Mouse (Mus musculus) hindbrain, postnatal 0 days (tissue): ENCODE data around the gene Igsf11. TPM values are rescaled to one million over a fixed set of nuclear protein-coding genes. Genes with fewer than 3 reads are reported as not detected.

Experiments
- ATAC-seq: fragments of 200-750 bp; cut with Nextera tagmentation; 2 replicates; pipeline ENCODE4 v1.8.0; 2017; ENCODE audit warnings: mild to moderate bottlenecking, moderate TSS enrichment, moderate library complexity
- DNase-seq: peaks from one replicate; pipeline ENCODE4 v3.0.0-alpha.2; 2015; ENCODE audit warnings: low spot score
- H3K27ac ChIP-seq: fragments of 300-500 bp; sonication (generic); 2 replicates; pipeline ENCODE4 v1.5.1; 2014; ENCODE audit warnings: mild to moderate bottlenecking
- H3K27me3 ChIP-seq: fragments of 300-500 bp; sonication (generic); 2 replicates; pipeline ENCODE4 v1.6.1; 2014; ENCODE audit warnings: low read length, mixed read lengths; ENCODE audit not compliant: insufficient read depth
- H3K36me3 ChIP-seq: fragments of 300-500 bp; sonication (generic); 2 replicates; pipeline ENCODE4 v1.6.1; 2014; ENCODE audit warnings: low read length, mixed read lengths; ENCODE audit not compliant: insufficient read depth
- H3K4me1 ChIP-seq: fragments of 300-500 bp; sonication (generic); 2 replicates; pipeline ENCODE4 v1.6.1; 2014; ENCODE audit warnings: antibody characterized with exemption, low read length, mixed read lengths; ENCODE audit not compliant: insufficient read depth
- H3K4me2 ChIP-seq: fragments of 300-500 bp; sonication (generic); 2 replicates; pipeline ENCODE4 v1.6.1; 2014; ENCODE audit warnings: low read depth, mild to moderate bottlenecking, low read length, moderate library complexity, mixed read lengths
- H3K4me3 ChIP-seq: fragments of 300-500 bp; sonication (generic); 2 replicates; pipeline ENCODE4 v1.5.1; 2014; ENCODE audit warnings: low read length
- H3K9ac ChIP-seq: fragments of 300-500 bp; sonication (generic); replicated peaks from 2 replicates; pipeline ENCODE4 v1.6.1; 2014; ENCODE audit warnings: mild to moderate bottlenecking, low read length, moderate library complexity, mixed read lengths
- H3K9me3 ChIP-seq: fragments of 300-500 bp; sonication (generic); 2 replicates; pipeline ENCODE4 v1.6.1; 2016; ENCODE audit warnings: low read length, mixed read lengths
- CTCF ChIP-seq: IDR thresholded peaks from 2 replicates; pipeline ENCODE4 v1.5.1; 2016; ENCODE audit warnings: antibody characterized with exemption, control low read depth, low read depth
- WGBS: fragments of 180-500 bp; shearing (Covaris S2); extraction: QIAGEN DNeasy Blood & Tissue Kit; methylation state at CpG from one replicate; pipeline ENCODE4 v1.1.7; 2014; 5-methylcytosine and 5-hydroxymethylcytosine counted together
- polyA plus RNA-seq: library from polyadenylated mRNA; unstranded; fragments of >200 nt; fragmentation: Nextera tagmentation; extraction: Ambion mirVana; gene quantifications from 2 replicates; pipeline ENCODE4 v1.2.1, GENCODE M21; 2015
- total RNA-seq: library from RNA; depleted of rRNA; stranded (reverse); fragments of >200 nt; gene quantifications from 2 replicates; pipeline ENCODE4 v1.2.3, GENCODE M21; 2014

Gene Igsf11
- total and polyA plus RNA-seq, 2 experiments from 2014 or later: 4.9 to 24.5 TPM

GRCm38 (mm10) chr16:38900024-38900423 is 7.6 kb downstream of the Igsf11 start:
- Histone ChIP-seq H3K9ac (no peak overlapping the region), H3K9me3 (no peaks in the 10 kb centered on the region), H3K4me3 (no peak overlapping the region), H3K36me3 (no peaks in the 10 kb centered on the region), H3K4me1 (no peaks in the 10 kb centered on the region), H3K27me3 (no peaks in the 10 kb centered on the region), H3K4me2 (no peak overlapping the region), H3K27ac (no peak overlapping the region)
- DNase-seq: no peak
- no peak for TF ChIP-seq CTCF
- WGBS: 93% methylated on average over 1 of the region's 1 CpGs
- ATAC-seq: no peak

- peak overlapping the region; percentile 77 for H3K4me3 ChIP-seq
- no peaks in the 10 kb centered on the region for H3K9me3 ChIP-seq
- peak overlapping the region; percentile 68 for H3K9ac ChIP-seq
- H3K27ac ChIP-seq: peak overlapping the region; percentile 72
- DNase-seq: peak; percentile 92
- H3K27me3 ChIP-seq: no peaks in the 10 kb centered on the region
- no peaks in the 10 kb centered on the region for H3K4me1 ChIP-seq
- no peaks in the 10 kb centered on the region for H3K36me3 ChIP-seq
- TF ChIP-seq CTCF: peak; percentile 94
- ATAC-seq: peak; percentile 96
- peak overlapping the region; percentile 79 for H3K4me2 ChIP-seq
- under 1% methylated on average over 56 of the region's 71 CpGs for WGBS
Measured at GRCm38 (mm10) chr16:38902111-38902778, 9.8 kb downstream of the Igsf11 start.

GRCm38 (mm10) chr16:38903020-38903419 is 10.5 kb downstream of the Igsf11 start:
- no peak for DNase-seq
- WGBS: 31% methylated on average over 4 of the region's 4 CpGs

GRCm38 (mm10) chr16:38904202-38904601 is 11.7 kb downstream of the Igsf11 start:
- Histone ChIP-seq H3K4me2 (peak overlapping the region; percentile 79), H3K9me3 (no peaks in the 10 kb centered on the region), H3K27me3 (no peaks in the 10 kb centered on the region), H3K27ac (no peak overlapping the region), H3K36me3 (no peaks in the 10 kb centered on the region), H3K4me3 (peak overlapping the region; percentile 77; the same call in 1 of the 2 replicates), H3K9ac (no peak overlapping the region), H3K4me1 (no peaks in the 10 kb centered on the region)
- no peak for ATAC-seq
- peak; percentile 27 for DNase-seq
- TF ChIP-seq CTCF: no peak
- WGBS: 55% methylated on average over 9 of the region's 9 CpGs

More at GRCm38 (mm10) chr16:38903020-38903419, 10.5 kb downstream of the Igsf11 start:
- H3K4me3 ChIP-seq: peak overlapping the region; percentile 77
- no peak overlapping the region; the same call in 1 of the 2 replicates for H3K27ac ChIP-seq
- H3K9me3 ChIP-seq: no peaks in the 10 kb centered on the region
- no peaks in the 10 kb centered on the region for H3K36me3 ChIP-seq
- H3K4me1 ChIP-seq: no peaks in the 10 kb centered on the region
- TF ChIP-seq CTCF: no peak
- H3K27me3 ChIP-seq: no peaks in the 10 kb centered on the region
- H3K4me2 ChIP-seq: peak overlapping the region; percentile 79
- no peak overlapping the region for H3K9ac ChIP-seq
- no peak for ATAC-seq

- H3K9ac ChIP-seq: no peak overlapping the region
- H3K27me3 ChIP-seq: no peaks in the 10 kb centered on the region
- H3K9me3 ChIP-seq: no peaks in the 10 kb centered on the region
- DNase-seq (peak; percentile 57), ATAC-seq (peak; percentile 48; the same call in 1 of the 2 replicates)
- WGBS: 49% methylated on average over 10 of the region's 10 CpGs
- no peak overlapping the region for H3K4me3 ChIP-seq
- TF ChIP-seq CTCF: no peak
- H3K4me1 ChIP-seq: no peaks in the 10 kb centered on the region
- H3K4me2 ChIP-seq: no peak overlapping the region
- H3K27ac ChIP-seq: no peak overlapping the region
- H3K36me3 ChIP-seq: no peaks in the 10 kb centered on the region
Measured at GRCm38 (mm10) chr16:38905911-38906310, 13.4 kb downstream of the Igsf11 start.

- no peak overlapping the region for H3K9ac ChIP-seq
- H3K4me1 ChIP-seq: no peaks in the 10 kb centered on the region
- H3K36me3 ChIP-seq: no peaks in the 10 kb centered on the region
- ATAC-seq (peak; percentile 39; the same call in 1 of the 2 replicates), DNase-seq (no peak)
- H3K4me3 ChIP-seq: no peak overlapping the region
- H3K27me3 ChIP-seq: no peaks in the 10 kb centered on the region
- no peak for TF ChIP-seq CTCF
- no peak overlapping the region for H3K27ac ChIP-seq
- H3K4me2 ChIP-seq: no peak overlapping the region
- no peaks in the 10 kb centered on the region for H3K9me3 ChIP-seq
- 61% methylated on average over 9 of the region's 9 CpGs for WGBS
Measured at GRCm38 (mm10) chr16:38908304-38908703, 15.8 kb downstream of the Igsf11 start.

GRCm38 (mm10) chr16:38909506-38909905 is 17.0 kb downstream of the Igsf11 start:
- no peak overlapping the region for H3K4me3 ChIP-seq
- H3K27me3 ChIP-seq: no peaks in the 10 kb centered on the region
- H3K9me3 ChIP-seq: no peaks in the 10 kb centered on the region
- no peak for ATAC-seq
- H3K27ac ChIP-seq: no peak overlapping the region
- H3K4me1 ChIP-seq: no peaks in the 10 kb centered on the region
- no peak overlapping the region for H3K9ac ChIP-seq
- H3K36me3 ChIP-seq: no peaks in the 10 kb centered on the region
- no peak for TF ChIP-seq CTCF
- 67% methylated on average over 12 of the region's 12 CpGs for WGBS
- DNase-seq: no peak
- no peak overlapping the region for H3K4me2 ChIP-seq
